Mouse (Mus musculus): ENCODE data around the gene Flot1. TPM values are rescaled to one million over a fixed set of nuclear protein-coding genes. Genes with fewer than 3 reads are reported as not detected.
"Not testable (repeated sequence)": the region's sequence is repeated elsewhere in the genome, so short reads cannot be mapped to it uniquely, and the experiment has no call there.

Gene Flot1
- polyA plus RNA-seq, 1 experiment from 2014 or later, result 104 TPM

DNA sequence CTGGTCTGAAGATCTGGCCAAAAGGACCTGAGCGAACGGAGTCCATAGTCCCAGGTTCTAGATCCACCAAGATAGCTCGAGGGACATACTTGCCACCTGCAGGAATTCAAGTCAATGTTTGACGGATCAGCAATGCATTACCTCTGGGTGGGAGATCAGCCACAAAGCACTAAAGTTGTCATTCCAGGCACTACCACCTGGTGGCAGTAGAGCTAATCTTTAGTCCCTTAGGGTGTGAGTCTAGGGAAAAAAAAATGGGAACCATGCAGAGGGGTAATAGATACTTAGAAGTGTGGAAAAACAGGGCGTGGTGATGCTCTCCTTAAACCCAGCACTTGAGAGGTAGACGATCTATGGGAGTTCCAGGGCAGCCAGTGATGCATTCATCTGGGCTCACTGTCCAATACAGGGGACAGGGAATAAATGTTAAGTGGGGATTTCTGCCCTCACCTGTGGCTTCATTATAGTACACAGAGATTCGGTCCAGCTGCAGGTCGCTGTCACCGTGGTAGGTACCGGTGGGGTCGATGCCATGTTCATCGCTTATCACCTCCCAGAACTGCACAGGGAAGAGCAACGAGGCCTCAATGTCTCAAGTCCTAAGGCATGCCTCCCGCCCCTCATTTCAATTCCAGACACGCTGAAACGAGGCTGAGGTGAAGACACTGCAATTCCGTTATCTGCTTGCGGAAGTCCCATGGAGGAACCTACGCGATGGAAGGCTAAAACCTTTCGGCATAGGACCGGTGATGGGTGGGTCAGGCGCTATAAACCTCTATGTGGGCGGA, 13.3 kb downstream of the Flot1 start:
- Histone ChIP-seq H3K27ac (ENCODE audit: low read length) (peak overlapping the region; percentile 97), H3K9ac (ENCODE audit: low read depth, low read length) (peak overlapping the region; percentile 93), H3K36me3 (ENCODE audit: control insufficient read depth, insufficient read depth, low read length) (peaks cover 21% of the 10 kb centered on the region), H3K27me3 (ENCODE audit: control insufficient read depth, insufficient read depth, low read depth, low read length) (no peaks in the 10 kb centered on the region), H3K4me2 (ENCODE audit: low read length) (peak overlapping the region; percentile 81), H3K4me3 (ENCODE audit: low read depth, low read length) (peak overlapping the region; percentile 72), H3K4me1 (ENCODE audit: control insufficient read depth, insufficient read depth, low read length) (peaks cover 41% of the 10 kb centered on the region), H3K9me3 (replicated peaks; ENCODE audit: control insufficient read depth, low read length, poor library complexity, severe bottlenecking) (no peaks in the 10 kb centered on the region)
- 8% methylated on average over 24 of the region's 24 CpGs for WGBS
- ATAC-seq, result 0 out of 2 replicates have a peak, but pooled peaks have one; percentile 3

DNA sequence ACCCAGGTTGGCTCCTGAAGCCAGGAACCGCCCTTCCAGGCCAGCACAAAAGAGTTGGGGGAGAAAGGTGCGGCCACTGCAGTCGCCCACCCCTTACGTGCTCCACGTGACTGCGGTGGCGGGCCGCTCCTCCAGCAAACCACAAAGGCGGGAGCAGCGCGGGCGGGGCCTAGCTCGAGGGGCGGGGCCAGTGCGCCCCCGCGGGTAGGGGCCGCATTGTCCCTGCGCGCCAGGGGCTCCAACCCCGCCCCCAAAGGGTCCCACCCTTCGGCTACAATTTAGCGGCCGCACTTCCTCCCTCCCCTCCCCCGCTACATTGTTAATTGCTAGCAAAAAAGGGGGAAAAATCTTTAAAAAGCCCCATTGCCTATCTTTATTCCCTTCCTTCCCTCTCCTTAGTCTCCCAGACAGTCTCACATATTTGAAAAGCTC, 14.0 kb downstream of the Flot1 start:
- Histone ChIP-seq H3K4me2 (ENCODE audit: low read length) (peak overlapping the region; percentile 81), H3K27ac (ENCODE audit: low read length) (peak overlapping the region; percentile 97), H3K27me3 (ENCODE audit: control insufficient read depth, insufficient read depth, low read depth, low read length) (no peaks in the 10 kb centered on the region), H3K4me1 (ENCODE audit: control insufficient read depth, insufficient read depth, low read length) (peaks cover 42% of the 10 kb centered on the region), H3K4me3 (ENCODE audit: low read depth, low read length) (peak overlapping the region; percentile 72), H3K9me3 (replicated peaks; ENCODE audit: control insufficient read depth, low read length, poor library complexity, severe bottlenecking) (no peaks in the 10 kb centered on the region), H3K36me3 (ENCODE audit: control insufficient read depth, insufficient read depth, low read length) (peaks cover 21% of the 10 kb centered on the region), H3K9ac (ENCODE audit: low read depth, low read length) (peak overlapping the region; percentile 93)
- WGBS, result under 1% methylated on average over 24 of the region's 25 CpGs
- ATAC-seq, result peak; percentile 12

DNA sequence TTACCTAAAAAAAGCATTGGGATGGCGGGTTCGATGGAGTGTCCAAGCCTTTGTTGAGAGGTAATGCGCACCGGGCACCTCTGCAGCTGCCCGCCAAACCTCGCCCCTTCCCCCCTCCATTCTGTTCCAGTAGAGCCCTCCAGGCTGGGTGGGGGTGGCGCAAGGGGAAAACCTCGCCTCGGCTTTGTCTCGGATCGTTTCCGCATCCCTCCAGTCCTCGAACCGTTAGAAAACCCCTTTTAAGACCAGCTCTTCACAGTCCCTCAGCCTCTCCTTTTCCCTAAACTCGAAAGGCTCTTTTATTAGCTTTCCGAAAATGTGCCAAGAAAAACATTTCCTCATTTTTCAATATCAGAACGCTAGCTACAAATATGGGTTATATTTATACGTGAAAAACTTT, 14.5 kb downstream of the Flot1 start:
- Histone ChIP-seq H3K9me3 (replicated peaks; ENCODE audit: control insufficient read depth, low read length, poor library complexity, severe bottlenecking) (no peaks in the 10 kb centered on the region), H3K4me2 (ENCODE audit: low read length) (peak overlapping the region; percentile 81), H3K36me3 (ENCODE audit: control insufficient read depth, insufficient read depth, low read length) (peaks cover 19% of the 10 kb centered on the region), H3K27ac (ENCODE audit: low read length) (peak overlapping the region; percentile 97), H3K9ac (ENCODE audit: low read depth, low read length) (peak overlapping the region; percentile 93), H3K4me1 (ENCODE audit: control insufficient read depth, insufficient read depth, low read length) (peaks cover 44% of the 10 kb centered on the region), H3K4me3 (ENCODE audit: low read depth, low read length) (peak overlapping the region; percentile 72), H3K27me3 (ENCODE audit: control insufficient read depth, insufficient read depth, low read depth, low read length) (no peaks in the 10 kb centered on the region)
- WGBS, result under 1% methylated on average over 18 of the region's 18 CpGs
- no peak for ATAC-seq

DNA sequence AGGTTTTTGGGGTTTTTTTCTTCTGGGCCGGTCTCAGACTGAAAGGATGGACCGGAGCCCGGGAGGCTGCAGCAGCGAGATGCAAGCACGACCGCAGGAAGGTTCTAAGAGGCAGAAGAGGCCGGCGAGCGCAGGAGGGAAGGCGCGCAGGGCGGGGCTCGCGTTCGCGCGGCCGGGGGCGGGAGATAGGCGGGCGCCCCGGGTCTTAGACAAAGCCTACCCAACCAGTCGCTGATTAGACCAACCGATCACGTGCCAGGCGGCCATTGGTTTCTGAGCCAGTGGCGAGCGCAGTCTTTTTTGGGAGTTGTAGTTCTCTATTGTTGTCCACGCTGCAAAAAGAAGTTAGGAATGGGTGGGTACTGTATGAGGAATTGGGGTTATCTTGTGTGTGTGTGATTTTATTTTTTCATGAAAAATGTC, 15.1 kb downstream of the Flot1 start, which contains the start of gene Tubb5:
TSS of gene Tubb5 (minus strand) at position 185 of the 423 bp plus-strand sequence.
- peak; percentile 80 for ATAC-seq
- no peaks in the 10 kb centered on the region for H3K27me3 ChIP-seq (ENCODE audit: control insufficient read depth, insufficient read depth, low read depth, low read length)
- H3K4me2 ChIP-seq (ENCODE audit: low read length), result peak within 1 kb of the TSS; percentile 81
- peaks cover 40% of the 10 kb centered on the region for H3K4me1 ChIP-seq (ENCODE audit: control insufficient read depth, insufficient read depth, low read length)
- no peaks in the 10 kb centered on the region for H3K9me3 ChIP-seq (replicated peaks; ENCODE audit: control insufficient read depth, low read length, poor library complexity, severe bottlenecking)
- H3K36me3 ChIP-seq (ENCODE audit: control insufficient read depth, insufficient read depth, low read length), result peaks cover 19% of the 10 kb centered on the region
- under 1% methylated on average over 29 of the region's 29 CpGs for WGBS
- peak within 1 kb of the TSS; percentile 93 for H3K9ac ChIP-seq (ENCODE audit: low read depth, low read length)
- H3K27ac ChIP-seq (ENCODE audit: low read length), result peak within 1 kb of the TSS; percentile 97
- peak within 1 kb of the TSS; percentile 72 for H3K4me3 ChIP-seq (ENCODE audit: low read depth, low read length)

DNA sequence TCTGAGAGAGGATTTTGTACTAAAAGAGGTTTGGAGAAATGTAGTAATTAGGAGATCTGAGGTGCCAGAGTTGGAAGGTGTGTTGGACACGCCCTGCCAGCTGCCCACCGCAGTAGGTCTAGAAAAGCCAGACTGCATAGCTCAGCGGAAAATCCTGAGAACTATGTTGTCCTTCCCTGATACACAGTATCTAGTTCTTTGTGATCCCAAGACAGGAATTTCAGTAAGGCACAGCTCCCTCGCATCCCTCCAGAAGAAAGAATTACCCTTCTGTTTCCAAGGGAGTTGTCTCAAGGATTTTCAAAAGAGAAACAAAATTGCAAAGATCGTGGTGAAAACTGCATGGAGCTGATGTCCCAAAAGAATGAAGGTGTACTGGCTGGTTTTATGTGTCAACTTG, 15.5 kb downstream of the Flot1 start:
- Histone ChIP-seq H3K9me3 (replicated peaks; ENCODE audit: control insufficient read depth, low read length, poor library complexity, severe bottlenecking) (no peaks in the 10 kb centered on the region), H3K36me3 (ENCODE audit: control insufficient read depth, insufficient read depth, low read length) (peaks cover 19% of the 10 kb centered on the region), H3K9ac (ENCODE audit: low read depth, low read length) (peak overlapping the region; percentile 93), H3K4me2 (ENCODE audit: low read length) (peak overlapping the region; percentile 62), H3K4me3 (ENCODE audit: low read depth, low read length) (peak overlapping the region; percentile 72), H3K27me3 (ENCODE audit: control insufficient read depth, insufficient read depth, low read depth, low read length) (no peaks in the 10 kb centered on the region), H3K4me1 (ENCODE audit: control insufficient read depth, insufficient read depth, low read length) (peaks cover 36% of the 10 kb centered on the region), H3K27ac (ENCODE audit: low read length) (peak overlapping the region; percentile 97)
- ATAC-seq, result no peak
- 2% methylated on average over 5 of the region's 5 CpGs for WGBS

DNA sequence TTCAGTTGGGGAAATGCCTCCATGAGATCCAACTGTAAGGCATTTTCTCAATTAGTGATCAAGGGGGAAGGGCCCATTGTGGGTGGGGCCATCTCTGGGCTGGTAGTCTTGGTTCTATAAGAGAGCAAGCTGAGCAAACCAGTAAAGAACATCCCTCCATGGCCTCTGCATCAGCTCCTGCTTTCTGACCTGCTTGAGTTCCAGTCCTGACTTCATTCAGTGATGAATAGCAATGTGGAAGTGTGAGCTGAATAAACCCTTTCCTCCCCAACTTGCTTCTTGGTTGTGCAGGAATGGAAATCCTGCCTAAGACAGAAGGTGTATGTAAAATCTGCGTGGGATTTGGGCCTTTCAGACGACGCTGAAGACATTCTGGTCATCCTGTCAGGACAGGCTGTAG, 16.0 kb downstream of the Flot1 start:
- peak overlapping the region; percentile 97 for H3K27ac ChIP-seq (ENCODE audit: low read length)

DNA sequence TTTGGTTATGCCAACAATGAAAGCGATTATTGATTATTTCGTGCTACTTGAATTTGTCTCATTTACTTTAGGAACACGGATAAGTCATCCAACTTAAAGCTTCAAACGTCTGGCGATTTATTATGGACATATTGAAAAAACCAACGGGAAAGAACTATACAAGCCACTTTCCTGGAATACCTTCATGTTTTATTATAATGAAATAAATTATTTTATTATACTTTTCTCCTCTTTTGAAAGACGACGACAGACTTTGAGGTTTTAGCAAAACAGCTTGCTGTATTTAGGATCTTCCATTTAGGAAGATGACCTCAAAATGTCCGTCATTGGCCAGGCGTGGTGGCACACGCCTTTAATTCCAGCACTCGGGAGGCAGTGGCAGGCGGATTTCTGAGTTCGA, 17.5 kb downstream of the Flot1 start:
- H3K27ac ChIP-seq (ENCODE audit: low read length), result peak overlapping the region; percentile 61
- no peaks in the 10 kb centered on the region for H3K9me3 ChIP-seq (replicated peaks; ENCODE audit: control insufficient read depth, low read length, poor library complexity, severe bottlenecking)
- H3K27me3 ChIP-seq (ENCODE audit: control insufficient read depth, insufficient read depth, low read depth, low read length), result no peaks in the 10 kb centered on the region
- WGBS, result 58% methylated on average over 14 of the region's 14 CpGs
- ATAC-seq, result no peak
- peaks cover 3% of the 10 kb centered on the region; the same call in 1 of the 2 replicates for H3K36me3 ChIP-seq (ENCODE audit: control insufficient read depth, insufficient read depth, low read length)
- H3K4me2 ChIP-seq (ENCODE audit: low read length), result peak overlapping the region; percentile 52
- H3K9ac ChIP-seq (ENCODE audit: low read depth, low read length), result peak overlapping the region; percentile 3; the same call in 1 of the 2 replicates
- peaks cover 17% of the 10 kb centered on the region for H3K4me1 ChIP-seq (ENCODE audit: control insufficient read depth, insufficient read depth, low read length)
- peak overlapping the region; percentile 59 for H3K4me3 ChIP-seq (ENCODE audit: low read depth, low read length)

More for the DNA sequence above, 16.0 kb downstream of the Flot1 start:
- ATAC-seq; H3K27me3 ChIP-seq (ENCODE audit: control insufficient read depth, insufficient read depth, low read depth, low read length); H3K9me3 ChIP-seq (replicated peaks; ENCODE audit: control insufficient read depth, low read length, poor library complexity, severe bottlenecking): not testable (repeated sequence)
- H3K4me3 ChIP-seq (ENCODE audit: low read depth, low read length), result peak overlapping the region; percentile 72
- 56% methylated on average over 3 of the region's 3 CpGs for WGBS
- H3K4me2 ChIP-seq (ENCODE audit: low read length), result peak overlapping the region; percentile 62
- peaks cover 17% of the 10 kb centered on the region for H3K36me3 ChIP-seq (ENCODE audit: control insufficient read depth, insufficient read depth, low read length)
- H3K4me1 ChIP-seq (ENCODE audit: control insufficient read depth, insufficient read depth, low read length), result peaks cover 32% of the 10 kb centered on the region
- peak overlapping the region; percentile 93 for H3K9ac ChIP-seq (ENCODE audit: low read depth, low read length)

DNA sequence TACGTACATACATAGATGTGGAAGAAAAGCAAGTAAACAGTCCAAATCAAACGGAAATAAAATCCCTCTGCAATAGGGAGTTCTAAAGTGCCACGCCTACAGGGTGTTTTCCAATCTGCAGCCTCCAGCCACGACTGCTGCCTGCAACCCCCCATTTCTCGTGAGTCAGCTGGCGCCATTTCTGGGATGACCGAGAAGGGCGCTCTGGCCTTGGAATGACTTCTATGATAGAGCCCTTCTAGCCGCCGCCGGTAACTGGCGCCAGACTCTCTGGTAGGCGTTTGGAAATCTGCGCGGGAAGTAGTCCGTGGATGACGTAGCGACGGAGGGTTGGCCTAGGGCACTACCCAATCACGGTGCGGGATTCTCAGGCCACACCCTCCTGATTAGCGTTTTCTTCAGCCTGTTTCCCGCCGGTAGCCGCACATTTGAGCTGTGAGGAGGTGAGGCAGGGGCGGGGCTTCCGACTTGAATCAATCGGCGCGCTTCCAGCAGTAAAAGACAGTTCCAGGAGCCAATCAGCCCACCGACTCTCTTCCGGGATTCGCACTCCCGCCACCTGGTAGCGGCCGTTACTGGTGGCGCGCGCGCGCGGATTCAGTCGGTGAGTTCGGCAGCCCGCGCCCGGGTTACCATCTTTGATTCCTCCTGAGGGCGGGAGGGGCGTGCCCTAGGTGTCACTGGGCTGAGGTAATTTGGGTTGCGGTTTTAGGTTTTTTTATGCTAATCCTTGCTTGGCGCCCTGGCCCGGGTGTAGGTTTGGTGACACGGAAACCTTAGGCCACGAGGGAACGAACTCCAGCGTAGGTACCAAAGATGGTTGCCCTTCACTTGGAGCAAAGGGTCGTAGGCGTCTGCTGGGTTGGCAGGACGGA, 18.3 kb downstream of the Flot1 start, which contains the start of gene Mdc1:
TSS of gene Mdc1 (plus strand) at position 440 of the 875 bp plus-strand sequence.
- Histone ChIP-seq H3K36me3 (ENCODE audit: control insufficient read depth, insufficient read depth, low read length) (peaks cover 3% of the 10 kb centered on the region; the same call in 1 of the 2 replicates), H3K27ac (ENCODE audit: low read length) (peak within 1 kb of the TSS; percentile 66), H3K27me3 (ENCODE audit: control insufficient read depth, insufficient read depth, low read depth, low read length) (no peaks in the 10 kb centered on the region), H3K9me3 (replicated peaks; ENCODE audit: control insufficient read depth, low read length, poor library complexity, severe bottlenecking) (no peaks in the 10 kb centered on the region), H3K4me3 (ENCODE audit: low read depth, low read length) (peak within 1 kb of the TSS; percentile 59), H3K4me1 (ENCODE audit: control insufficient read depth, insufficient read depth, low read length) (peaks cover 12% of the 10 kb centered on the region), H3K9ac (ENCODE audit: low read depth, low read length) (peak within 1 kb of the TSS; percentile 47), H3K4me2 (ENCODE audit: low read length) (peak within 1 kb of the TSS; percentile 65)
- peak; percentile 91 for ATAC-seq
- WGBS, result under 1% methylated on average over 59 of the region's 59 CpGs
